Mouse (Mus musculus): Measurements from ENCODE around the gene Atp2b2.

DNA sequence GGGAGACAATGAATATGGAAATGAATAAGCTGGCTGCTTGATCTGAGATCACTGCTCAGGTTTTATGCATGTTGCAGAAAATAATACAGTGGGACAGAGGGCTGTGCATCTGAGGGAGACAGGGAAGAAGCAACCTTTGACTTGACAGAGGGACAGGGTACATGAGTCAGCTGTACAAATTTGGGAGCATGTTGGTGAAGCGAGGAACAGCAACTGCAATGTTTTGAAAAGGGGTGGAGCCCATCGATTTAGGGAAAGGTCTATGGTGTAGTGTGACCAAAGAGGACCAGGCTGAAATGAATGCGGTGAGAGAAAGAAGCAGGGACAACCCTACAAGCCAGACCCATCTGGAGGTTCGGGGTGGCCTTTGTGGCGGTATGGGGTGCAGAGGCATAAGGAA, 84.4 kb downstream of the Atp2b2 start:
- no peak for TF ChIP-seq POLR2A (IDR thresholded peaks at IDR 0.05; ENCODE audit: borderline replicate concordance, extremely low read depth, low read depth, low read length)
- no peak for TF ChIP-seq CTCF (IDR thresholded peaks at IDR 0.05; ENCODE audit: insufficient read depth, low read length)

Measured in lung, adult 2 months (tissue).